Mouse (Mus musculus): ENCODE results near the gene B3gat2. TPM values are rescaled to one million over a fixed set of nuclear protein-coding genes. Genes with fewer than 3 reads are reported as not detected.

Gene B3gat2
- 0.23 and 0.42 TPM in 2 replicates for polyA plus RNA-seq (2015; fragmentation: Nextera tagmentation; extraction: Ambion mirVana)

DNA sequence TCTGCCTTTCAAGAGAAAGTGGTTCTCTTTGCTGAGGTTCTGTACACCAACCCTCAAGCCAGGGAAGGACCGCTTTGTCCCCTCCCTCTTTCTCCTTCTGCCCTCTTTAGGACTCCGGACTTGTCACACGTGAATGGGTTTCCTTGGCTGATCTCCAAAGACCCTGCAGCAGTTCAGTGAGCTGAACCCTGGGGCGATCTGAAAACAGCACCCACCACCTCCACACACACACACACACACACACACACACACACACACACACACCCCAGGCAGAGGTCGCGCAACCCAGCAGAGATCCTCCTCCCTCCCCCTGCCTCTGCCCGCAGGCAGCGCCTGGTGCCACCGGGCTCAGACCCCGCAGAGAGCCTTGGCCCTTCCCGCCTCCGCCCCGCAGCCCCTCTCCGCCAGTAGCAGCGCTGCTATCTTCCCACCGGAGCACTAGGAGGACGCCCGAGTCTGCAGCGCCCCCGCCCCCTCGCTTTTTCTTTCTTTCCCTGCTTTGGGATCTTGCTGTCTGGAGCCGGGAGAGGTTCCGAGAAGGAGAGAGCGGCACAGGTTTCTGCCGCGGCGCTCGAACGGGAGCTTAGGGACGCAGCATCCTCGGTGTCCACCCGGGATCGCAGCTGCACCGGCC lies at the start of gene B3gat2:
TSS of gene B3gat2 (plus strand) at position 252 of the 634 bp plus-strand sequence.
- Histone ChIP-seq H3K9ac (peak within 1 kb of the TSS; percentile 30), H3K4me2 (replicated peaks) (peak within 1 kb of the TSS; percentile 99), H3K27me3 (replicated peaks) (peaks cover 44% of the 10 kb centered on the region), H3K4me1 (replicated peaks) (peaks cover 13% of the 10 kb centered on the region), H3K9me3 (no peaks in the 10 kb centered on the region), H3K36me3 (no peaks in the 10 kb centered on the region), H3K27ac (no peak within 1 kb of the TSS), H3K4me3 (replicated peaks) (peak within 1 kb of the TSS; percentile 56)
- WGBS, result 1% methylated on average over 34 of the region's 34 CpGs
- peak; percentile 27 for ATAC-seq

DNA sequence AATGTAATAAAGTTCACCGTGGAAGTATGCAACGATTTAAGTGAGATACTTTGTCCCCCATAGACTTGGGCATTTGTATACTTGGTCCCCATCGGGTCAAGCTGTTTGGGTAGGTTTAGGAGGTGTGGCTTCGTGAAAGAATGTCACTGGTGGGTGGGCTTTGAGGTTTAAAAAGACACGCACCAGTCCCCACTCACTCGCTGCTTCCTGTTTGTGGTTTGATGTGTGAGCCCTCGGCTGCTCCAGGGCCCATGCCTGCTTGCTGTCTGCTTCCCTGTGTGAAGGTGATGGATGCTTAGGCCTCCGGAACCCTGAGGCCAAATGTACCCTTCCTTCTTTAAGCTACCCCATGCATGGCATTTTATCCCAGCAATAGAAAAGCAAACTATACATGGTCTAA lies 41.2 kb upstream of the B3gat2 start:
- Histone ChIP-seq H3K4me2 (replicated peaks) (no peak overlapping the region), H3K4me1 (replicated peaks) (no peaks in the 10 kb centered on the region), H3K9ac (no peak overlapping the region), H3K4me3 (replicated peaks) (no peak overlapping the region), H3K27me3 (replicated peaks) (no peaks in the 10 kb centered on the region), H3K9me3 (no peaks in the 10 kb centered on the region), H3K27ac (no peak overlapping the region), H3K36me3 (no peaks in the 10 kb centered on the region)
- no peak for ATAC-seq
- WGBS, result 71% methylated on average over 8 of the region's 8 CpGs

GRCm38 (mm10) chr1:23721036-23721435 lies 40.5 kb upstream of the B3gat2 start:
- H3K4me3 ChIP-seq (replicated peaks), result no peak overlapping the region
- H3K4me2 ChIP-seq (replicated peaks), result no peak overlapping the region
- H3K27me3 ChIP-seq (replicated peaks), result no peaks in the 10 kb centered on the region
- WGBS, result 69% methylated on average over 2 of the region's 2 CpGs
- H3K9ac ChIP-seq, result no peak overlapping the region
- H3K27ac ChIP-seq, result no peak overlapping the region
- no peak for ATAC-seq
- no peaks in the 10 kb centered on the region for H3K4me1 ChIP-seq (replicated peaks)
- H3K9me3 ChIP-seq, result no peaks in the 10 kb centered on the region
- no peaks in the 10 kb centered on the region for H3K36me3 ChIP-seq

- Histone ChIP-seq H3K9ac (no peak overlapping the region), H3K36me3 (no peaks in the 10 kb centered on the region), H3K4me1 (replicated peaks) (no peaks in the 10 kb centered on the region), H3K27ac (no peak overlapping the region), H3K9me3 (no peaks in the 10 kb centered on the region), H3K27me3 (replicated peaks) (no peaks in the 10 kb centered on the region), H3K4me2 (replicated peaks) (no peak overlapping the region), H3K4me3 (replicated peaks) (no peak overlapping the region)
- WGBS, result 83% methylated on average over 15 of the region's 15 CpGs
- ATAC-seq, result no peak
Observed at GRCm38 (mm10) chr1:23722469-23723372, 38.8 kb upstream of the B3gat2 start.

GRCm38 (mm10) chr1:23731324-23731723 lies 30.2 kb upstream of the B3gat2 start:
- no peak overlapping the region for H3K9ac ChIP-seq
- no peaks in the 10 kb centered on the region for H3K4me1 ChIP-seq (replicated peaks)
- H3K27ac ChIP-seq, result no peak overlapping the region
- 85% methylated on average over 5 of the region's 5 CpGs for WGBS
- no peaks in the 10 kb centered on the region for H3K36me3 ChIP-seq
- H3K9me3 ChIP-seq, result no peaks in the 10 kb centered on the region
- no peak overlapping the region for H3K4me2 ChIP-seq (replicated peaks)
- no peak overlapping the region for H3K4me3 ChIP-seq (replicated peaks)
- ATAC-seq, result no peak
- H3K27me3 ChIP-seq (replicated peaks), result no peaks in the 10 kb centered on the region

DNA sequence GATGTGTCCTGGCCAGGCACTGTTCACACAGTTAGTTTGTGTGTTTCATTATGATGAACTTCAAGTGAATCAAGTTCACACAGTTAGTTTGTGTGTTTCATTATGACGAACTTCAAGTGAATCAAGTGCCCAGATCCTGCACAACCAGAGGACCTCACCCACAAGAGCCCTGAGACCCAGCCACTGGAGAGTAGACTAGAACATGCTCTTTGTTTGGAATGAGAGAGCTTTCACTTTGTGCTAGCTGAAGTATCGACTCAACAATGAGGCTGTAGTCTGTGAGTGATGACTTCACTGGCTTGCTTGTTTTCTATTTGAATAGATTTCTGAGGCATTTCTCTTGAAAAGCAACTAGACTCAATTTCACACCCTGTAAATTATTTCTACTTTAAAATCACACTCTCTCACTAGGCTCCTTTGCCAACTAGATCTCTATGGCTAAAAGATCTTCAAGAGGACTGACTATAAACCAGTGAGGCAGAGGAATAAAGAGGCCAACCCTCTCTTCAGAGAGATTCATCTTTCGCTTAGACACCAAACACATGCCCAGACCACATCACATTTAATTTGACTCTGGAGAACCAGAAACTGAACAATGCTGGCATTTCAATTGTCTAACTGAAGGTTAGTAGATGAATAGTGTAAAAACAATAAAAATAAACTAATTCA lies 10.6 kb upstream of the B3gat2 start:
- Histone ChIP-seq H3K4me2 (replicated peaks) (no peak overlapping the region), H3K27ac (no peak overlapping the region), H3K4me1 (replicated peaks) (no peaks in the 10 kb centered on the region), H3K9me3 (no peaks in the 10 kb centered on the region), H3K36me3 (no peaks in the 10 kb centered on the region), H3K9ac (no peak overlapping the region), H3K27me3 (replicated peaks) (no peaks in the 10 kb centered on the region), H3K4me3 (replicated peaks) (no peak overlapping the region)
- no peak for ATAC-seq
- WGBS, result 82% methylated on average over 3 of the region's 3 CpGs

DNA sequence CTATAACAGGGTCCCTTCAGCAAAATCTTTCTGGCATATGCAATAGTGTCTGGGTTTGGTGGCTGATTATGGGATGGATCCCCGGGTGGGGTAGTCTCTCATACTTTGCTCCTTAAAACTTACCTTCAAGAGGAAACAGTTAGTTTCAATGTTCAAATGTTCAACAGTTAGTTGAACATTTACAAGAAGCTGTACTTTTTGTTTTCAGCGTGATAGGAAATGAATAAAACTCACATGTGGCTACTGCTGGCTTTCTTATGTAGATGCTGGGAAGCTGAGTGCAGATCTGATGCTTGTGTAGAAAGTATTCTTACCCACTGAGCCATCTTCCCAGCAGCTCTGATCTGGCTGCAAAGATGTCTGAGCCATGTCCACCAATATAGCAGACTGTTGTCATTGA lies 8.5 kb upstream of the B3gat2 start:
- Histone ChIP-seq H3K36me3 (no peaks in the 10 kb centered on the region), H3K4me3 (replicated peaks) (no peak overlapping the region), H3K27me3 (replicated peaks) (no peaks in the 10 kb centered on the region), H3K4me2 (replicated peaks) (no peak overlapping the region), H3K4me1 (replicated peaks) (no peaks in the 10 kb centered on the region), H3K27ac (no peak overlapping the region), H3K9me3 (no peaks in the 10 kb centered on the region), H3K9ac (no peak overlapping the region)
- ATAC-seq, result no peak
- WGBS, result 67% methylated on average over 2 of the region's 2 CpGs

DNA sequence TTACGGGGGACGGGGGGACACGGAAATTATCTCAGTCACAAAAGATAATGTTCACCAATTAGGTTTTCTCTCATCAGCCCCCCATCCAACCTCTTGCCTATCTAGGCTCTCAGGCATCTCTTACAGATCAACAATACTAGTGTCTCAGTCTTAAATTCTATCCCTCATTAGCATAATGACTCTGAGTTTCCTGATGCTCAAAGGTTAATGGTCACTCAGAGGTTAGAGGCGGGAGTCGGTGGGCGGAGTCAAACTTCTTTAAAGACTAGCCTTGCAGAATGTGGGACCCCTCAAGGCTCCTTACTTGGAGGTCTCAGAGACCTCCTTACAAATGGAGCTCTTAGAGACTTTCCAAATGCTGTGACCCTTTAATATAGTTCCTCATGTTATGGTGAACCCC lies 8.0 kb upstream of the B3gat2 start:
- Histone ChIP-seq H3K4me1 (replicated peaks) (no peaks in the 10 kb centered on the region), H3K9me3 (no peaks in the 10 kb centered on the region), H3K27me3 (replicated peaks) (no peaks in the 10 kb centered on the region), H3K4me3 (replicated peaks) (no peak overlapping the region), H3K4me2 (replicated peaks) (no peak overlapping the region), H3K36me3 (no peaks in the 10 kb centered on the region), H3K27ac (no peak overlapping the region), H3K9ac (no peak overlapping the region)
- ATAC-seq, result no peak
- WGBS, result 81% methylated on average over 6 of the region's 6 CpGs

- no peak for ATAC-seq
- no peaks in the 10 kb centered on the region for H3K4me1 ChIP-seq (replicated peaks)
- WGBS, result 70% methylated on average over 1 of the region's 1 CpGs
- H3K9me3 ChIP-seq, result no peaks in the 10 kb centered on the region
- no peak overlapping the region for H3K4me3 ChIP-seq (replicated peaks)
- no peak overlapping the region for H3K4me2 ChIP-seq (replicated peaks)
- H3K36me3 ChIP-seq, result no peaks in the 10 kb centered on the region
- H3K27me3 ChIP-seq (replicated peaks), result peaks cover 3% of the 10 kb centered on the region; the same call in 1 of the 2 replicates
- no peak overlapping the region for H3K9ac ChIP-seq
- H3K27ac ChIP-seq, result no peak overlapping the region
Observed at GRCm38 (mm10) chr1:23754340-23754739, 7.2 kb upstream of the B3gat2 start.

DNA sequence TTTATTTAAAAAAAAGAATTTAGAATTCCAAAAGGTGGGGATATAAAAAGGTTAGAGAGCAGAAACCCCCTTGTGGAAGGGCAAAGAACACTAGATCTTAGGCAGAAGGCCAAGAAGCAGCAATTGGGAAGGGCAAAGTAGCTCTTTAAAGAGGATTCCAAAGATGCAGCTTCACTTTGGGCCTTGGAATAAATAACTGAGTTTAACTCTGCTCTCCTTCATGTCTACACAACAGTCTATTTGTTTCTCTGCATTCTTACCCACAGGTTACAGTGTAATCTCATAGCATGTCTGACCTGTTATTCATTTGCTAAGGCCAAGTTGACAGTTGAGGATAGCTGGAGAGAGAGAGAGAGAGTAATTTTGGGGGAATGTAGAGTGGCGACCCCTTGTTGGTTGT lies 6.6 kb upstream of the B3gat2 start:
- H3K9me3 ChIP-seq, result no peaks in the 10 kb centered on the region
- H3K4me3 ChIP-seq (replicated peaks), result no peak overlapping the region
- no peak overlapping the region for H3K4me2 ChIP-seq (replicated peaks)
- peaks cover 8% of the 10 kb centered on the region for H3K27me3 ChIP-seq (replicated peaks)
- H3K27ac ChIP-seq, result no peak overlapping the region
- no peak for ATAC-seq
- H3K4me1 ChIP-seq (replicated peaks), result no peaks in the 10 kb centered on the region
- no peaks in the 10 kb centered on the region for H3K36me3 ChIP-seq
- WGBS, result 87% methylated on average over 1 of the region's 1 CpGs
- no peak overlapping the region for H3K9ac ChIP-seq

DNA sequence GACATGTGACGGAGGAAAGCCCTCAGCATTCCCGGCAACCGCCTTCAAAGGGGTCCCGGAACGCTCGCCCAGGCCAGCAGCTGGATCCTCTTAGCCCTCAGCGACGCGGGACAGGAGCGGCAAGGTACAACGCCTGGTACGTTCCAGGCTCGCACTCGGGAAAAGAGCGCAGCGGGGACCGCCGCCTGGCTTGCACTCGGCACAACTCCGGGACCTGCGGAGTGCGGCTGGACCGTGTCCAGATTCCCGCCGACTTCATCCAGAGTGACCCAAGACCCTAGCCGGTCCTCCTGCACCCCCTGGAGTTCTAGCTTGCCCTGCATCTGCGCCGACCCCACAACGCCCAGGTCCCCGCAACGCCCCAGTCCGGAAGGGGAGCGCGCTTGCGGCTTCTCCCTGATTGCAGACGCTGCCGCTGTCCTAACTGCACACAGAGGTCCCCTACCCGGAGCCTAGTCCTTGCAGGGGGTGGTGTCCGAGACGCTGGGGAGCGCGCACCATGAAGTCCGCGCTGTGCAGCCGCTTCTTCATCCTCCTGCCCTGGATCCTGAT lies 659 bp downstream of the B3gat2 start:
- under 1% methylated on average over 41 of the region's 45 CpGs for WGBS
- no peak overlapping the region for H3K27ac ChIP-seq
- H3K27me3 ChIP-seq (replicated peaks), result peaks cover 44% of the 10 kb centered on the region
- H3K4me1 ChIP-seq (replicated peaks), result peaks cover 13% of the 10 kb centered on the region
- H3K36me3 ChIP-seq, result no peaks in the 10 kb centered on the region
- peak; percentile 71 for ATAC-seq
- no peaks in the 10 kb centered on the region for H3K9me3 ChIP-seq
- peak overlapping the region; percentile 99 for H3K4me2 ChIP-seq (replicated peaks)
- H3K9ac ChIP-seq, result peak overlapping the region; percentile 30
- H3K4me3 ChIP-seq (replicated peaks), result peak overlapping the region; percentile 56

Measured in intestine, embryonic 15.5 days (tissue).